Mouse (Mus musculus) lung, postnatal 0 days (tissue): ENCODE measurements at regions not wholly inside any gene's neighbourhood (a gene's known extent, or its start where the extent isn't known, plus 50 kb on each side); places are given as distances from the start of the nearest gene placed in this dataset.

Source experiments
- CTCF ChIP-seq: IDR thresholded peaks from 2 replicates; pipeline ENCODE4 v1.5.1; 2016; ENCODE audit warnings: antibody characterized with exemption, mild to moderate bottlenecking
- EP300 ChIP-seq: IDR thresholded peaks from 2 replicates; pipeline ENCODE4 v1.6.1; 2016; ENCODE audit warnings: antibody characterized with exemption, mild to moderate bottlenecking, control low read depth

GRCm38 (mm10) chr10:26630196-26630760 lies 122.9 kb upstream of the Arhgap18 start:
- TF ChIP-seq CTCF (no peak), EP300 (no peak)
